Mouse (Mus musculus) cerebellum, adult (tissue): ENCODE measurements around the gene Gm14393.
"Not testable (repeated sequence)": the region's sequence is repeated elsewhere in the genome, so short reads cannot be mapped to it uniquely, and the experiment has no call there.

Source experiments
- ATAC-seq: cut with Nextera tagmentation; 2 replicates; pipeline ENCODE4 v1.9.2; 2017; ENCODE audit warnings: mild to moderate bottlenecking, moderate library complexity, mixed read lengths; ENCODE audit not compliant: insufficient number of reproducible peaks, low FRiP score, low TSS enrichment

Gm14393 gene

DNA sequence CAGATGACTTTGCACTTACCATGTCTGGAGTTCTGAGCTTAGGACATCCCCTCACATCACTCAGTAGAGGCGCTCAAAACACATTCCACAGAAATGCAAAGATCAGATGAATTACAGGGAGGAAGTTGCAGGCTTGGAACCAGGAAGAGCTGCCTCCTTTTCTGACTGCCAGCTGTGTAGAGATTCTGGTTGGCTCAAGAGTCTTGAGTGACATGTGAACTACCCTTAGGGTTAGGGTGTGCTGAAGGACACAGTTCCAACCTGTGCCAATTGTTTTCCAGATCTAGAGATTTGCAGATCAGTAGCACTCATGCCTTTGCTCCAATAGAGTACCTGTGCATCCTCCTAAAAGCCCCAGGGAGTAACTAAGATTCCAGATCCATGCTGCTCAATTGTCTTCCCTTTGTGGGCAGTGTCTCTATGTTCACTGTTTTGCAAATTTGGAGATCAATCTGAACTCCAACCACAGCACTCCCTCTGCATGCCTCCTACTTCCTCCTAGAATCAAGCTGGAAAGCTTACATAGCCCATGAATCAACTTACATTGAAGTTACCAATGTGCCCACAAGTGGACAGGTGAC is at the start of gene Gm14393:
Gene Gm14393 (minus strand): TSS at position 101 of the 581 bp plus-strand sequence.
- ATAC-seq = not testable (repeated sequence)

DNA sequence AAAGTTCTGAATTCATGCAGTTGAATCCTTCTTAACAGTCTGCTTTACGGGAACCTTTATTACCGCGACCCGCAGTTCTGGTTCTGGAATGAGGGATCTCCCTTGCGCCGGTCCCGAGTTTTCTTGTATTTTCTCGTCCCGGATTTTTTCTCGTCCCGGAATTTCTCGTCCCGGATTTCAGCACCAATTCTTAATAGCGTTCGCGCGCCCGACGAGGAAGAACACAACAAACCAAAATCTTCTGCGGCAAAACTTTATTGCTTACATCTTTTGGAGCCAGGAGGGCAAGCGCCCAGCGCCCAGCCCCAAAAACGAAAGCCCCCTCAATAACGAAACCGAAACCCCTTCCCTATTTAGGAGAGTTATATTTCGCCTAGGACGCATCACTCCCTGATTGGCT is 23.3 kb downstream of the Gm14393 start:
- ATAC-seq = not testable (repeated sequence)
